Mouse (Mus musculus): ENCODE measurements at regions not wholly inside any gene's neighbourhood (a gene's known extent, or its start where the extent isn't known, plus 50 kb on each side); places are given as distances from the start of the nearest gene placed in this dataset.

DNA sequence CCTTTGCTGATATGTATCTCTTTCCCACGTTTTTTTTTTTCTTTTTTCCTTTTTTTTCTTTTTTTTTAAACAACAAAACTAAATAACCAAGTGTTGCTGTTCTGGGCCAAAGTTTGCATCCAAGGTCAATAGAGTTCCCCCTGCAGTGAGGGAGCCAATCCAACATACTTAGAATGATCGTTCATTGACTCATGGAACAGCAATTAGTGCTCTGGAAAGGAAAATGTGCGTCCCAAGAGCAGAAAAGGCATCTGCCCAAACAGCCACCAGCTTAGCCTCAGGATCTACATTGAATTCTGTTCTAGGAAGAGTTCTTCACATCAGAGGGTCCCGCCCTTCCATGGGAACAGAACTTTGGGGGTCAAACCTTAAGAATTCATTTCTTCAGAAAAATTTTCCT lies 179.0 kb downstream of the Map2k4 start:
- Histone ChIP-seq H3K27me3 (ENCODE audit: control insufficient read depth, insufficient read depth, low read length) (no peaks in the 10 kb centered on the region), H3K4me3 (replicated peaks; ENCODE audit: insufficient read depth, low read depth, low read length) (no peak overlapping the region), H3K4me1 (ENCODE audit: control insufficient read depth, insufficient read depth, low read length) (no peaks in the 10 kb centered on the region), H3K27ac (ENCODE audit: insufficient read depth, low read length) (no peak overlapping the region)
- DNase-seq: no peak
- TF ChIP-seq CTCF (IDR thresholded peaks at IDR 0.05; ENCODE audit: borderline replicate concordance, insufficient read depth, low read depth, low read length): no peak
- TF ChIP-seq POLR2A (IDR thresholded peaks at IDR 0.05; ENCODE audit: borderline replicate concordance, insufficient read depth, low read length): no peak
- 52% methylated on average over 4 of the region's 4 CpGs for WGBS

DNA sequence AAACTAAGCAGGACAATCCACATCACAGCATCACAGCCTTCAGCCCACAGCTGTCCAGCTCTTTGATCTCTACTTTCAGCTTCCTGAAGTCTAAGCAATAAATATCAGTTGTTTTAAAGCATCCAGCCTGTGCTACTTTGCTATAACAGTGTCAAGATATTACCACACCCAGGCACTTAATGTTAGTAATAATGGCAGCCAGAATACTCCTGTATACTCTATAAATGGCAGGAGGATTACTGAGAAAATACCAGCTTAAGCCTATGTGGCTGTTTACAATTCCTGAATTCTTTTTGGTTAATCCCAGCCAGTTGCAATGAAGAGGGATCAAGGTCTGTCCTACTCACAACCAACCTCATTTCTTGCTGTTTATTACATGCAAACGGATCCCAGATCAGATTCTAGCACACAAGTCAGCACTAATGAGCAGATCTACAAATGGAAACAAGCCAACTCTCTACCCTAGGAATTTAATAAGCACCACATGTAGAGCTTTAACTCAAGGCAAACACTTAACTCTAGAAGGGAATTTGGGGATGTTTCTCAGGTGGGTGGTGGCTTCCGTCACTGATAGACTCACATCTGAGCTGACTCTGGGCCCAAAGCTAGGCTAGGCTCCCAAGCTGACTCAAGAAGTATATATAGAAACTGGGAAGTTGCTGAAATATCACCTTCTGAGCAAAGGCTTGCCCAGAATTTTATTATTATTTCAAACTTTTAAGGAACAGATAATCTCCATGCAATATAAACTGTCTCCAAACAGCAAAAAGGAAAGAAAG lies 190.6 kb downstream of the Map2k4 start:
- TF ChIP-seq POLR2A (IDR thresholded peaks at IDR 0.05; ENCODE audit: borderline replicate concordance, insufficient read depth, low read length) (no peak), CTCF (IDR thresholded peaks at IDR 0.05; ENCODE audit: borderline replicate concordance, insufficient read depth, low read depth, low read length) (no peak)
- no peak overlapping the region for H3K4me3 ChIP-seq (replicated peaks; ENCODE audit: insufficient read depth, low read depth, low read length)
- no peaks in the 10 kb centered on the region for H3K27me3 ChIP-seq (ENCODE audit: control insufficient read depth, insufficient read depth, low read length)
- WGBS: 66% methylated on average over 2 of the region's 2 CpGs
- DNase-seq: no peak
- no peaks in the 10 kb centered on the region for H3K4me1 ChIP-seq (ENCODE audit: control insufficient read depth, insufficient read depth, low read length)
- H3K27ac ChIP-seq (ENCODE audit: insufficient read depth, low read length): no peak overlapping the region

DNA sequence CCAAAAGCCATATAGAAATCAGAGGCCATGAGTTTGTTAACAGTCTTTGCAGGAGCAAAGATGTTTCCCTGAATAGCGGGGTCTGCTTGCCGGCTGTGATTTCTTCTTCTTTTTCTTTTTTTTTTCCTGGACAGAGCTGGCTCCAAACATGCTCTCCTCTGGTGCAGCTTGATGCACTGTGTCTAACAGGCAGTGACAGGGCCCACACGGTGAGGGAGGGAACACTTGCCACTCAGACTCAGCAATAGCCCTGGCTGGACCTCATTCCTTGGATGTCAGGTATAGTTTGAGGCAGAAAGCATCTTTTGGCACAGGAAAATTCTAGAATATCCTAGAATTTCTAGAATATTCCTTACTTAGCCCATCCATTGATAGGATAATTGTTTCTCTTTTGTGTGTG lies 199.6 kb downstream of the Map2k4 start:
- DNase-seq: peak; percentile 24 to 65
- peaks cover 2% of the 10 kb centered on the region for H3K4me1 ChIP-seq (ENCODE audit: control insufficient read depth, insufficient read depth, low read length)
- 9% methylated on average over 3 of the region's 3 CpGs for WGBS
- H3K4me3 ChIP-seq (replicated peaks; ENCODE audit: insufficient read depth, low read depth, low read length): no peak overlapping the region
- no peak for TF ChIP-seq CTCF (IDR thresholded peaks at IDR 0.05; ENCODE audit: borderline replicate concordance, insufficient read depth, low read depth, low read length)
- H3K27me3 ChIP-seq (ENCODE audit: control insufficient read depth, insufficient read depth, low read length): no peaks in the 10 kb centered on the region
- no peak overlapping the region for H3K27ac ChIP-seq (ENCODE audit: insufficient read depth, low read length)

DNA sequence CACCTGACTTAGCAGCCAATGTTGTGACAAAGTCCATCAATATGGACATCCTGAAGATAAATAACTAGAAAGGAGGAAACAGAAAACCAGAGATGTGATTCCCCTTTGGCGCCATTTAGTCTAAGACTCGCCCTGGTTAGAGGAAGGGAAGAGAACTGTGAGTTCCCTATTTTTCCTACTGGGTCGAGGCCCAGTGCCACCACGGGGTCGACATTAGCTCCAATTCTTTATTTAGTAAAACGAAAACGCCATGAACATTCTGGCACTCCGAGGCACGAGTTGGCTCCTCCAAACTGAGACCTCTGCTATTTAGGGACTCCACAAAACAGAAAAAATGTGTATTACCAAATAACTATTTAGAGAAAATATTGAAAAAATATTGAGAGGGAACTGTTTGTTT lies 220.3 kb downstream of the Map2k4 start:
- TF ChIP-seq CTCF (IDR thresholded peaks at IDR 0.05; ENCODE audit: borderline replicate concordance, insufficient read depth, low read depth, low read length) (no peak), POLR2A (IDR thresholded peaks at IDR 0.05; ENCODE audit: borderline replicate concordance, insufficient read depth, low read length) (no peak)
- Histone ChIP-seq H3K4me3 (replicated peaks; ENCODE audit: insufficient read depth, low read depth, low read length) (no peak overlapping the region), H3K27ac (ENCODE audit: insufficient read depth, low read length) (no peak overlapping the region), H3K4me1 (ENCODE audit: control insufficient read depth, insufficient read depth, low read length) (no peaks in the 10 kb centered on the region; the same call in 1 of the 2 replicates), H3K27me3 (ENCODE audit: control insufficient read depth, insufficient read depth, low read length) (no peaks in the 10 kb centered on the region)
- peak; percentile 23 to 50 for DNase-seq
- 15% methylated on average over 9 of the region's 9 CpGs for WGBS

DNA sequence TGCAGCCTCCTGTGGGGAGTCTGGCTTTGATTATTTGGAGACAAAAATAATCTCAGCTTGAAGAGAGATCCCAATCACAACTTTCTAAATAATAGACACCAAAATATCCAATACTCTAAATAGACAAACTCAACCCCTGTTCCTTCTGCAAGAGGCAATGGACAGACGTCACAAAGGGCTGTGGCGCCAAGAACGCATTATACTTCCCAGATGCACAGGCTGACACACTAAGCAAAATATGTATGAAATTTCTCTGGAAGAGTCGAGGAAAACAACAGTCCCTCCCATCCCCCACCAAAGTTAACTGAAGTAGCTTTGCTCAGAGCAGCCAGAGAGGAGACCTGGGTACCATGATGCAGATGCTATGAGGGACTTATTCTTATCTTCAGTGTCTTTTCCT lies 229.9 kb downstream of the Map2k4 start:
- Histone ChIP-seq H3K4me1 (ENCODE audit: control insufficient read depth, insufficient read depth, low read length) (no peaks in the 10 kb centered on the region), H3K27me3 (ENCODE audit: control insufficient read depth, insufficient read depth, low read length) (no peaks in the 10 kb centered on the region), H3K4me3 (replicated peaks; ENCODE audit: insufficient read depth, low read depth, low read length) (no peak overlapping the region), H3K27ac (ENCODE audit: insufficient read depth, low read length) (no peak overlapping the region)
- 79% methylated on average over 4 of the region's 4 CpGs for WGBS
- no peak for TF ChIP-seq CTCF (IDR thresholded peaks at IDR 0.05; ENCODE audit: borderline replicate concordance, insufficient read depth, low read depth, low read length)
- no peak for TF ChIP-seq POLR2A (IDR thresholded peaks at IDR 0.05; ENCODE audit: borderline replicate concordance, insufficient read depth, low read length)
- DNase-seq: no peak

DNA sequence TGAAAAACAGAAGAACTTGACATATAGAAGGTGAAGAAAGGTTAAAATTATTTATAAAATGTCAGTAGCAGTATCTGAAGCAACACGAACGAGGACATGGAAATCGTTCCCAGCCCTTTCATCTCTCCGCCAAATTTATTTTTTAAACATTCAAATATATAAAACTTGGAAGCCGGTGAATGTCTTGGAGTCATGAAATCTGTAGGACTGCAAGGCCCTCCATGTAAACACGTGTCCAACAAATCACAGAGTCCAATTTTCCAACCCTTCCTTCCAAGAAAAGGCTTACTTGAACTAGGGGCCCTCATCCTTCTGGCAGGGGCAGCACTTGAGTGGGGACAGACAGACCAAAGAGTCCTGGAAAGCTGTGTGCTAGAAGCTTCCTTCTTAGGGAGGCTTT lies 237.0 kb downstream of the Map2k4 start:
- H3K27ac ChIP-seq (ENCODE audit: insufficient read depth, low read length): no peak overlapping the region
- WGBS: 93% methylated on average over 6 of the region's 6 CpGs
- no peak overlapping the region for H3K4me3 ChIP-seq (replicated peaks; ENCODE audit: insufficient read depth, low read depth, low read length)
- no peaks in the 10 kb centered on the region for H3K27me3 ChIP-seq (ENCODE audit: control insufficient read depth, insufficient read depth, low read length)
- DNase-seq: no peak
- no peaks in the 10 kb centered on the region for H3K4me1 ChIP-seq (ENCODE audit: control insufficient read depth, insufficient read depth, low read length)
- TF ChIP-seq CTCF (IDR thresholded peaks at IDR 0.05; ENCODE audit: borderline replicate concordance, insufficient read depth, low read depth, low read length): no peak
- TF ChIP-seq POLR2A (IDR thresholded peaks at IDR 0.05; ENCODE audit: borderline replicate concordance, insufficient read depth, low read length): no peak

DNA sequence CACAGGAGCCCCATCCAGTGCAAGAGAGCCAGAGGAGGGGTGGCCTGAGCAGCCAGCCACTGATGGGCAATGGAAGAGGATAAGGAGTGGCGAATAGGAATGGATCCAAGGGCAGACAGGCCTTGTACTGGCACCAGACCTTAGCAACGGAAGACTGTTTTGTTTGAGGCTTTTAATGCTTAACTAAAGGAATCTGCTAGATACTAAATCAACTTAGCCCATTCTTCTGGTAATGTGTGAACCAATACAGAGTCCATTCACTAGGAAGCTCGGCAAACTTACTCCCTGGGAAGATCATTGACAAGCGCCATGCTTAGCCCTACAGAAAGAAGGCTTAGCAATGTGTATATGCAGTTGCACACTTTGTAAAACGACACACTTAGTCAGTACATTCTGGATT lies 243.8 kb downstream of the Map2k4 start:
- no peak overlapping the region for H3K4me3 ChIP-seq (replicated peaks; ENCODE audit: insufficient read depth, low read depth, low read length)
- no peak overlapping the region for H3K27ac ChIP-seq (ENCODE audit: insufficient read depth, low read length)
- DNase-seq: no peak
- WGBS: 75% methylated on average over 5 of the region's 5 CpGs
- TF ChIP-seq POLR2A (IDR thresholded peaks at IDR 0.05; ENCODE audit: borderline replicate concordance, insufficient read depth, low read length) (no peak), CTCF (IDR thresholded peaks at IDR 0.05; ENCODE audit: borderline replicate concordance, insufficient read depth, low read depth, low read length) (no peak)
- no peaks in the 10 kb centered on the region for H3K4me1 ChIP-seq (ENCODE audit: control insufficient read depth, insufficient read depth, low read length)
- H3K27me3 ChIP-seq (ENCODE audit: control insufficient read depth, insufficient read depth, low read length): no peaks in the 10 kb centered on the region

DNA sequence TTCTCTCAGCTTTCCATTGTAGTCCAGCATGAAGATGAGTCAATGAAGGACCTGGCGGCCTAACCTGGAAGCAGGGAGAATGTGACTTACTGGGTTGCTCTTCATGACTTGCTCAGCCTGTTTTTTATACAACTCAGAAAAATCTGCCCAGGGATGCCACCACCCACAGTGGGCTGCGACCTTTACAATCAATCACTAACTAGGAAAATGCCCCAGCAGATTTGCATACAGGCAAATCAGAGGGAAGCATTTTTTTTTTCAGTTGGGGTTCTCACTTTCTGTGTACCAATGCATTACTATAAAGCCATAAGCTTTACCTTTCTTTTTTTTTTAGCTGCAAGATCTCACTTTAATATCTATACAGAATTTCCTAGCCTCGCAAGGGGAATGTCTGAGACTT lies 244.5 kb downstream of the Map2k4 start:
- no peak overlapping the region for H3K27ac ChIP-seq (ENCODE audit: insufficient read depth, low read length)
- no peak for DNase-seq
- TF ChIP-seq POLR2A (IDR thresholded peaks at IDR 0.05; ENCODE audit: borderline replicate concordance, insufficient read depth, low read length) (no peak), CTCF (IDR thresholded peaks at IDR 0.05; ENCODE audit: borderline replicate concordance, insufficient read depth, low read depth, low read length) (no peak)
- no peaks in the 10 kb centered on the region for H3K27me3 ChIP-seq (ENCODE audit: control insufficient read depth, insufficient read depth, low read length)
- H3K4me1 ChIP-seq (ENCODE audit: control insufficient read depth, insufficient read depth, low read length): no peaks in the 10 kb centered on the region
- no peak overlapping the region for H3K4me3 ChIP-seq (replicated peaks; ENCODE audit: insufficient read depth, low read depth, low read length)
- 89% methylated on average over 3 of the region's 3 CpGs for WGBS
